Mouse (Mus musculus): ENCODE measurements around the gene Pld2. TPM values are rescaled to one million over a fixed set of nuclear protein-coding genes. Genes with fewer than 3 reads are reported as not detected.
"Not testable (repeated sequence)": the region's sequence is repeated elsewhere in the genome, so short reads cannot be mapped to it uniquely, and the experiment has no call there.

Gene Pld2
- polyA plus RNA-seq, 1 experiment, result 38.7 TPM

DNA sequence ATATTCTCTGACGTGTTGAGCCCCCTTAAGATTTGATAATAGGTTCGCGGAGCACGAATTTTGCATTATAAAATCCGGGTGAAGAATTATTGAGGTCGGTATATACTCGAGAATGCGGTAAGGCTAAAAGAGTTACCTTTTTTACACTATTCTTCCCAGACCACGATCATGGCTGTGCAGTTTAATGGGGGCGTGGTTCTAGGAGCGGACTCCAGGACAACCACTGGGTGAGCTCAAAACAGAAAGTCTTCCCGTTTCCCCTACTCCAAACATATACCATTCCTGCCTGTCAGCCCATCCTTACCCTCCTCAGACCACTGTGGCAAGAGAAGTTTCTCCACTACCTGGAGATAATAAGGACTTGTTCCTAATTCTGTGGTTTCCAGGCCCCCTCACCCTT, 14.1 kb upstream of the Pld2 start:
- no peak for DNase-seq (ENCODE audit: low spot score)

DNA sequence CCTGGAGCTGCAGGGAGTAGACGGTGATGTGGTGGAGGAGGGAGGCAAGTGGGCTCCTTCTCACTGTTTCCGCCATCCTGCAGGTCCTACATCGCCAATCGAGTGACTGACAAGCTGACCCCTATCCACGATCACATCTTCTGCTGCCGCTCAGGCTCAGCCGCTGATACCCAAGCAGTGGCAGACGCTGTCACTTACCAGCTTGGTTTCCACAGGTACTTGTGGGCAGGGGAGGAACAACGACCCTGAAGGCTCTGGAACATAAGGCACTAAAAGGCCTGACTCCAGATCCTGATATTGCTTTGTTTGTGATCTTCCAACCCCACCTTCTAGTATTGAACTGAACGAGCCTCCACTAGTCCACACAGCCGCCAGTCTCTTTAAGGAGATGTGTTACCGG, 13.7 kb upstream of the Pld2 start:
- no peak for DNase-seq (ENCODE audit: low spot score)

DNA sequence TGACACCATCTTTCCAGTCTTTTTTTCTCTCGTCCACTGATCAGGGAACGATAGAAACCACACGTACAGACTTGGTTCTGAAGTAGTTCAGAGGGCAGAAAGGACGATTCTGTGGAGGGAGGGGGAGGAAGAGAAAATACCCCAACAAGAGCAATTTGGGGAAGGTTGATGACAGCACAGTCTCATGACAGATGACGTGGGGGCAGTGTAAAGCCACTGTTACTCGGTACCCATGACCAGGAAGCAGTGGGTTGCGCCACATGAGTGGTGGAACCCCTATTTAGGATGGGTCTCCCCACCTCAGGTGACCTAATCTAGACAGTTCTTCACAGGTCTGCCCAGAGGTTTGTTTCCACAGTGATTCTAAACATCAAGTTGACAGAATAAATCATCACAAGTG, 11.3 kb upstream of the Pld2 start:
- DNase-seq (ENCODE audit: low spot score), result no peak

DNA sequence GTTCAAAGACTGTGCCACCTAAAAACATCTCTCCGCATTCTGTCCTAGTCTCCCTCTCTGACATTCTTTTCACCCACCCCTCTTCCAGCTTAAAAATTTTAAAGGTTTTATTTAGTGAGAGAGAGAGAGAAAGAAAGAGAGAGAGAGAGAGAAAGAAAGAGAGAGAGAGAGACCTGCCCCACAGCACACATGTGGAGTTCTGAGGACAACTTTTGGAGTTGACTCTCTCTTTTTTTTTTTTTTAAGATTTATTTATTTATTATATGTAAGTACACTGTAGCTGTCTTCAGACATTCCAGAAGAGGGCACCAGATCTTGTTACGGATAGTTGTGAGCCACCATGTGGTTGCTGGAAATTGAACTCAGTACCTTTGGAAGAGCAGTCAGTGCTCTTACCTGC, 8.8 kb upstream of the Pld2 start:
- not testable (repeated sequence) for DNase-seq (ENCODE audit: low spot score)

DNA sequence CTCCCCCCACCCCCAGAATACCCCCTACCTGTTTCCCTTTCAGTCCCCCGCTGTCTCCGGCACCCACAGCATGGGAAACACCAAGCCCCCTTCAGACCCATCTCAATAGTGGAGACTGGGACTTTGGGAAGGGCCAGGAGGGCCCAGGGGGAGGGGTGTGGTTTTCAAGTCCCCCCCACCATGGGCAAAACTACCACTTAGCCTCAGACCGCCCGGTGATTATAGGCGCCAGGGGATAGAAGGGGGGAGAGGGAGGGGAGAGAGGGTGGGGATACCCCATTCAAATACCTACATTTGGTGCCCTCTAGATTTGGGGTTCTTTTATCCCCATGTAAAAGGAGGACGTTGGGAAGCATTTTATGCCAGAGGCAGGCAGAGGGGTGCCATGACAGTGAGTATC, 7.0 kb upstream of the Pld2 start, which contains the start of gene Gm40193:
Gm40193 (minus strand) TSS at position 101 of the 400 bp plus-strand sequence.
- no peak for DNase-seq (ENCODE audit: low spot score)

DNA sequence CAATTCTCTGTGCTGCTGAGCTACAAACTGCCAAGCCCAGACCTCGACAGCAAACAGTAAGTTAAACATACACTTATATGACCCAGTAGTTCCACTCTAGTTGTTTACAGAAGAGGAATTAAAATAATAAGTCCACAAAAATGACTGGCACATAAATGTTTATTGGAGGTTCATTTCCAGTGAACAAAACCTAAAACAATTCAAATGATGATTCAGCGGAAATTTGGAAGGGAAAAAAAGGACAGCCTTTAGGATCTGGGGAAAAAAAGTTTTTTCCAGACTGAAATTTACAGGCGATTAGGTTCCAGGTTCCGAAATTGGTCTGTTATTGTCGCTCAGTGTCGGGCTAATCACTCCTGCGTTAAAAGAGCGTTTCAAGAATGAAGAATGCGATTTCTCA, 441 bp upstream of the Pld2 start:
- no peak for DNase-seq (ENCODE audit: low spot score)

DNA sequence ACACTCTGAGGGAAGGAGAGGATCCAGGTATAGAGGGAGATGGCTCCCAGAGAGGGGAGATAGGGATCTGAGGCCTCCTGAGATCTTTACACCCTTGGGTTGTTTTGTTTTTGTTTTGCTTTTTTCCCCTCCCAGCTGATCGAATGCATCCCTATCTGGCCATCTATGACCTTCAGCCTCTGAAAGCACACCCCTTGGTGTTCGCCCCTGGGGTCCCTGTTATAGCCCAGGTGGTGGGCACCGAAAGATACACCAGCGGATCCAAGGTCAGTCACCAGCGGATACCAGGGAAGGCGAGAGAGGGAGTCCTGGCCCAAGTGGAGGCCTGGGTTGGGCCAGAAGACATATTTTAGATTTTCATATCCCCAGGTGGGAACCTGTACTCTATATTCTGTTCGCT, 1.1 kb downstream of the Pld2 start:
- no peak for DNase-seq (ENCODE audit: low spot score)

DNA sequence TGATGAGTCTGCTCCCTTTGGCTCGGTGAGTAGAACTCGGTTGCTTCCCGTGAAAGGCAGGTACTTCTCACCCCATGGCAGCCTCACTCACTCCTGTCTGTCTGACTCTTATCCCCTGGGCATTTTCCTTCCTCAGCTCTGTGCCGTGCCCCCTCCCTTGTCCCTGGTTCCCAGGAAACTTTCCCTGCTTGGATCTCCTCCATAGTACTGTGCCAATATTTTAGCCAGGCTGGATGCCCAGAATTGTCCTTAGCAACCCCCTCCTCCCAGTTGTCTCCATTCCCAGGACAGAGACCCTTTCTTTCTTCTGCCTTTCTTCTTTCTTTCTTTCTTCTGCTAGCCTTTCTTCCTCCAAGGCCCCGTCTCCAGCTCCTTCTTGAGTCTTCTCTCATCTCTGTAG, 1.6 kb downstream of the Pld2 start:
- DNase-seq (ENCODE audit: low spot score), result no peak

DNA sequence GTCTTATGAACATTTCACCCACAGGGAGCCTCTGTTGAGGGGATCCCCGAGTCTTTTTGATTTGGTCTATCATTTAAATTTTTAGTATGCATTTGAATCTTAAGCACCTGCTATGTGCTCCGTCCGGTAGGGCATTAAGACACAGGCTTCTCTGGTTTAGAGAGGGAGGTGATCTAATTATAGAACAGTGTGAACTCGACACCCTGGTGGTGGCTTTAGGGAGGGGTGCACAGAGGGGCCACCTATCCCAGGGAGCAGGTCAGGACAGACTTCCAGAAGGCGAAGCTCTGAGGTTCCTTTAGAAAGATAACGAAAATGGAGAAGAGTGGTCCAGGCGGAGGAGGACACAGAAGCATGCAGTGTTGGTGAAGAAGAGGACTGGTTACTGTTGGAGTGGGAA, 4.6 kb downstream of the Pld2 start:
- DNase-seq (ENCODE audit: low spot score), result no peak

DNA sequence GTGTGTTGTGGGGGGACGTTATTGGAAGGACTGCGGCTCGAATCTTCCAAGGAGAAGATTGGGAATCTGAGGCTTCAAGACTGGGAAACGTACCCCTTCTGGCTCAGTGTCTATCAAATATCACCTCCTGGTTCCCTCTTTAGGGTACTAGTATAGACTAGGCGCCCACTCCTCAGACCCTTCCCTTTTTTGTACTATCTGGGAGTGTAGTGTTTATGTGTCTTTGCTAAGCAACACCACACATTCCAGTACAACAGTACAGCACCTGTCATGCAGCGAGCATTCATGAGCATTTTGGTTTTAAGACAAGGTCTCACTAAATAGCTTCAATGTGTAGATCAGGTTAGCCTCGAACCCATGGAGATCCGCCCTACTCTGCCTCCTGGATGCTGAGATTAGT, 11.7 kb downstream of the Pld2 start:
- no peak for DNase-seq (ENCODE audit: low spot score)

DNA sequence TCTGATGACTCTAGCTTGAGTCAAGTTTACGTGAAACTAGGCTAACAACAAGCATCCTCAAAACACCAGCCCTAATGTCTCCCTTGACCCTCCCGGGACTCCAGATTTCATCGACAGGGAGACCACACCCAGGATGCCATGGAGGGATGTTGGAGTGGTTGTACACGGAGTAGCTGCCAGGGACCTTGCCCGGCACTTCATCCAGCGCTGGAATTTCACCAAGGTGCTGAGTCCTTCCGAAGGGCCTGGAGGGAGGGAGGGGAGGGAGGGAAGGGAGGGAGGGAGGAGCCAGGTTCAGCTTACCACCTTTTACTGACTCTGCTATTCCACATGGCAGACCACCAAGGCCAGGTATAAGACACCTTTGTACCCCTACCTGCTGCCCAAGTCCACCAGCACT, 14.1 kb downstream of the Pld2 start:
- DNase-seq (ENCODE audit: low spot score), result no peak

DNA sequence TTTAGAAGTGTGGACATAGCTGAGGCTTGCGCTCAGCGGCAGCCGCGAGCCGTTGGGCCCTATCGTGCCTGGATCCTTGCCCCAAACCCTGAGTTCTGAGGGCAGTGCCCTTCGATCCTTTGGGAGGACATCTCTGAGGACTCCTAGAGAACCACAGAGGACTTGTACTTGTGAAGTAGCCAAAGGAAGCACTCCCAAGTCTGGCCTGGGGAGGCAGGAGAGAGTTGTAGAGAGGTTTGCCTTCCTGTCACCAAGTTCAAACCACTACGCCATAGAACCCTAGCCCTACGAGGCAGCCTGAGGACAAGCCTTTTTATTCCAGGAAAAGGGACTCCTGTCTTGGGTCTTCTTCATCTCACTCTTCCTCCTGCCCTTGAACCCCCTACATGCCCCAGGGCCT, 17.7 kb downstream of the Pld2 start:
- DNase-seq (ENCODE audit: low spot score), result no peak

DNA sequence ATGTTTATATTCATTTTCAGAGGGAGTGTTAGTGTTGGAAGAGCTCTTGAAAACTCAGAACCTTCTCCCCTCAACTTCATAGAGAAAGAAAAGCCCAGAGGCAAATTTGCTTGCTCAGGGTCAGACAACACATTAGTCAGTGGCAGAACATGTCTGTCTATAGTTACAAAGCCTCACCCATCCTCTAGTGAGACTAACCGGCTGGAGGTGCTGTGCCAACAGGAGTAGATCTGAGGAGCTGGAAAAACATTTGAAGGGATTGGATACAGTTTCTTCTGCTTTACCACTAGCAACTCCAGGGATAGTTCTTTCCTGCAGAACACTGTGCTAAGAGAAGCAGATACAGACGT, 22.0 kb downstream of the Pld2 start:
- DNase-seq (ENCODE audit: low spot score), result no peak

DNA sequence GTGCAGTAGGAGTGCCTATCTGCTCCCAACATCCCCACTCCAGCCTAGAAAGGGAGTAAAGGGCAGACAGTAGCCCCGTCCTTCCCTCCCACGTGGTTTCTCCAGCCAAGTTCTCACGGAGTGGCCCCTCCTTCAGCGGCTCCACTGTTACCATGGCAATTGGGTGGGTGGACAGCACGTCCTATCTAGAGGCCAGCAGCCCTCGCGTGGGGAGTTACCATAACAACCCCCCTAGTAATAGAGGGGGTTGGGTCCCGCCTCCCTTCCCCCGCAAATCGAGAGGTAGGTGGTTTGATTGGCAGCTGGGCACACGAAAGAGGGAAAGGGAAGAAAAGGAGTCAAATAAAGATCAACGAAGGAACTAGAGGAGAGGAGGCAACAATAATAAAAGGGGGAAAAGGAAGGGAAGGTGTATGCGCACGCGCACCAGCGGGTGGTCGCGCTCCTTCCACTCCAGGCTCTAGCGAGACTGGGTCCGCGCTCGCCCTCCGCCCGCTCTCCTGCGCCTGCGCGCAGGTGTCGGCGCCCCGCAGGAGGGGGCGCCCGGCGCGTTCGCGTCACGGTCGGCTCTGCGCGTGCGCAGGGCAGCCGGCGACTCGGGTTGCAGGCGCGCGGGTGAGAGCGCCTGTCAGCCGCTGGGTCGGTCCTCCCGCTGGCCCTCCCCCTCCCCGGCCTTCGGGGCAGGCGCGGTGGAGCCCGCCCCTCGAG, 22.6 kb downstream of the Pld2 start, which contains the start of gene Mink1:
Mink1 (plus strand) TSS at position 595 of the 708 bp plus-strand sequence.
- peak; percentile 83 for DNase-seq (ENCODE audit: low spot score)

DNA sequence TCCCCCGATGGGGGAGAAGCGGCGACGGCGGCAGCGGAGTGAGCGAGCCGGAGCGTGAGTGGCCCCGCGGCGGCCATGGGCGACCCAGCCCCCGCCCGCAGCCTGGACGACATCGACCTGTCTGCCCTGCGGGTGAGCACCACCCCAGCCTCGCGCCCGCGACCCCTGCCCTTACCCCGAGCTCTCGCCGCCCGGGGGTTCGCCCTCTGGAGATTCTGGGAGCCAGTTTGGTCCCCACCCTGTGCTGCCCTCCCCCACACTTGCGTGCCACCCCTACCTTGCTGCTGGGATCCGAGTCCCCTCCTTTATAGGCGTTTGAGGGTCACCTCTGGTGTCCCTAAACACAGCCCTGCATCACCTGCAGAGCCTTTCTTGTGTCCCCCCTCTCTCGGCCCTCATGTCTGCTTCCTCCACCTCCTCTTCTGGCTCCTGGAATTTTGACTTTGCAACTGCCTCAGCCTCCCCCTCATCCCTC, 23.2 kb downstream of the Pld2 start:
- DNase-seq (ENCODE audit: low spot score), result no peak

DNA sequence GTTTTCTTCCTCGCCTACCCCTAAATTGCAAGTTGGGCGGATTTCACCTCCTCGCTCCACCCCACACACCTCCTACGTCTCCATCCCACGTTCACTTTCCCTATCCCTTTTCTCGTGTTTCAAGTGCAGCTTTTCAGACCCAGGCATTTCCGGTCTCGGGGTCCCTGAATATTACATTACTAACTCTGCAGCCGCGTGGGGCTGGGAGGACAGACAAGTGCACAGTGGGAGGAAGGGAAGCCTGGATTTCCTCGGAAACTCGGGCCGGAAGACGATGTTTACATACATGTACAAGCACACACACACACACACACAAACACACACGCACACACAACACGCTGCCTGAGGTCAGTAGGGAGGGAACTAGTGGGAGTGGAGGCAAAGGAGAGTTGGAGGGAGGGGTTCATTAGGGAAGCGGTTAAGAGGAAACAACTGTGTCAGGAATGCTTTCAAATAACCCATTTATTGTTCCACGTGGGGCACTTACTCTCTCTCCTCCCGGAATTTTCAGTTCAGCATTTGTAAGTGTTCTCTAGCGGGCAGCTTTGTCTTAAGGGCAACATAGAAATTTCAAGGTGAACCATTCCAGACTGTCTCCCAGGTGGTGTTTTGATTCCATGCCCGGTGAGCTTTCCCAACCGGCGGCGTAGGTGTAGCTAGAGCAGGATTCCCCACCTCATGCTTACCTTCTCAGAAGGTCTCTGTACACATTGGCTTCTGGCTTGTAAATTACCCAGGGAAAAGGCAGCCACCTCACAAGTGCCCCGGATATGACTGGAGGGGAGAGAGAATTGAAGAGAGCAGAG, 23.8 kb downstream of the Pld2 start:
- DNase-seq (ENCODE audit: low spot score), result no peak

DNA sequence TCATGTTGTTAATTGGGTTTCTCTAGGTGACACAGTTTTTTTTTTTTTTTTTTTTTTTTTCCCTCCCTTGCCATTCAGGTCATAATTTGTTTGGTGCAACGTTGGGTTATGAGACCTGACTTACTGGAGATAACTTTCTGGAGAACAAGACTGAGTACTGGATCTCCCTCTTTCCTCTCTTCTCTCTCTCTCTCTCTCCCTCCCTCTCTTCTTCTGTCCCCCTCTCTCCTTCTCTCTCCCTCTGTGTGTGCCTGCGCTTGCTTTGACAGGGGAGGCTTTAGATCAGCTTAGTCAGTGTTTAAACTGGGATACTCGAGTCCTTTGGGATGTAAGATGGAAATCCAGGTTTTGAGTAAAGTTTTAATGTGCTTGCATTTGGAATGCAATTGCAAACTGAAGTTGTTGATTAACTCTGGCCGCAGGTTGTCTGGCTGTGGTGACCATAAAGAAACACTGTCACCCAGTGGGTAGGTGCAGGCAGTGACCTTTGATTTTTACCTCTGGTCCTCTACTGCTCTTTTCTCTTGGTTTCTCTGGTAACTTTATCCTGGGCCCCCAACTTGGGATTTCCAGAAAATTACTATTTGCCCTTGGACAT, 24.5 kb downstream of the Pld2 start:
- DNase-seq (ENCODE audit: low spot score), result no peak

DNA sequence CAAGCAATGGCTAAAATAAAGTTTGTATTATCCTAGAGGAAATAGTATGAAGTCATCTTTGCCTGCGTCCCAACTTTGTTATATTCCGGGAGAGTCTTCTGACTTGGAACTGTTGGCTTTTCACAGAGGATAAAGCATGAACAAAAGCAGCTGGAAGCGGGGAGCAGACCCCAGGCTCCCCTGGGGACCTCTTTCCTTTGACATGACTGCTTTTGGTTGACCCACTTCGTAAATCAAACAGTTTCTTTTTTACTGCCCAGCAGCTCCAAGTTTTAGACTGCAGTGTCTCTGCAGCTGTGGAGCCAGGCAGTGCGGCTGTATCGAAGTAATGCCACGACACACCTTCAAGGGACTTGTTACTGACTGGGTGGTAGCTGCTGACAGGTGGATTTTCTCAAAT, 26.7 kb downstream of the Pld2 start:
- DNase-seq (ENCODE audit: low spot score), result no peak

DNA sequence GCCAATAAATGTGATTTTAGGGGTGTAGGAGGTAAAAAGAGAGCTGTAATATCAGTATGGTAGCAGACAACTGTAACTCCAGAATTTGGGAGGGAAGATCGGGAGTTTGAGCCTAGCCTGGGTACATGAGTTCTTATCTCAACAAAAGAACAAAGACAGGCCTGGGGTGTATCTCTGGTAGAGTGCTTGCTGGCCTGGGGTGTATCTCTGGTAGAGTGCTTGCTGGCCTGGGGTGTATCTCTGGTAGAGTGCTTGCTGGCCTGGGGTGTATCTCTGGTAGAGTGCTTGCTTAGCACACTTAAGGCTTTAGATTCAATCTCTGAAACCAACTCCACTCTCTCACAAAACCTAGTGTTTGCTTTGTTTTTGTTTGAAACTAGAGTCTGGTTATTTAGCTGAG, 30.8 kb downstream of the Pld2 start:
- DNase-seq (ENCODE audit: low spot score), result not testable (repeated sequence)

DNA sequence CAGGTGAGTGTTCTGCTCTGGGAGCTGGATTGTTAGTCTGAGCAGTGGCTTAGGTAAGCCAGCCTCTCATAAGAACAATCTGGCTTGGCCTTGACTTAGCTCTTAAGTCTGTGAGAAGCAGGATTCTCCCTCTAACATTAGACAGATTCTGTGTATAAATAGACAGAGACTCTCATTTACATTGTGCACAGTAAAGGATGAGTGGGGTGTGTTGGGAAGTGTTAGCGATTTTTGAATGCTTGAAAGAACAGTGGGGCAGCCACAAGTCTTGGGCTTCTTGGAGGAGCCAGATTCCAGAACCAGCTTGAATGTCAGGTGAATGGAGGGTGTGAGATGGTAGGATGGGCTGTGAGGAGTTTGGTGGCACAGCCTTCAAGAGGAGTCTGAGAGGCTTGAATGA, 31.8 kb downstream of the Pld2 start:
- no peak for DNase-seq (ENCODE audit: low spot score)

DNA sequence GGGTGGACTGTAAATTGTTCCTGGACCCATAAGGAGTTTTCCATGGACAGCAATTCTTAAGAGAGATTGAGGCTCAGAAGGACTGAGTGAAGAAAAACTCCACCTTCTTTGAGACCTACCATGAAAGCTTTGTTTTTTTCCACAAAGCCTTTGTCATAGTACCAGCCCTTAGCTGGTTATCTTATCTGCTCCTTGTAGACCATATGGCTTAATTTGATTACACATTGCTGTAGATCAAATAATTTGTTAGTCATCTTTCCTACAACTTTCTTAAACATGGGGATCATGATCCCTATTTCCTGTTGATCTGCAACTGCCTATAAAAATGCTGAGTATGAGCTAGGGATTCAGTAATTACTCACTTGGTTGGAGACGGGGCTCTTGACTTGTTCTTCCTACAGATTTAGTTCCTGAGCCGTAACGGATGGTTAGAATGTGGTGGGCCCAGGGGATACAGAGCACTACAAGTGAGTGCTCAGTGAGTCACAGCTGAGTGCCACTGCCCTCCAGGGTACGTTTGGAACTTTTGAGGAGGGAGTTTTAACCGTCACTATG, 32.6 kb downstream of the Pld2 start:
- DNase-seq (ENCODE audit: low spot score), result no peak

DNA sequence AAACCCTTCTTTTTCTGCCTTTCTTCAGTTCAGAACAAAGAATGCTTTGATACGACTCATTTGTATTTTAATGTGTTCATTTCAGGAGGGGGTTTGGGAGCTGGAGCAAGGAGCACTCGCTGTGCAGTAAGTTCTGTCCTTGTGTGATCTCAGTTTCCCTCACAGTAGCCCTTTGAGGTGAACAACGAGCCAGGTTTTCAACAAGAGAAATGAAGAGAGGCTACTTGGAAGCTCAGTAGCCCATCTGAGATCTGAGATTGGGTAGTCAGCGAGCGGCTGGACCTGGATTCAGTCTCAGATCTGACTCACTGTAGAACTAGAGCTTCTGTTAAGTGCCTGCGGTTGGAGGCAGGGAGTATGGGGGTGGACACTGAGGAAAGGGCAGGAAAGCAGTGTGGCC, 34.0 kb downstream of the Pld2 start:
- no peak for DNase-seq (ENCODE audit: low spot score)

DNA sequence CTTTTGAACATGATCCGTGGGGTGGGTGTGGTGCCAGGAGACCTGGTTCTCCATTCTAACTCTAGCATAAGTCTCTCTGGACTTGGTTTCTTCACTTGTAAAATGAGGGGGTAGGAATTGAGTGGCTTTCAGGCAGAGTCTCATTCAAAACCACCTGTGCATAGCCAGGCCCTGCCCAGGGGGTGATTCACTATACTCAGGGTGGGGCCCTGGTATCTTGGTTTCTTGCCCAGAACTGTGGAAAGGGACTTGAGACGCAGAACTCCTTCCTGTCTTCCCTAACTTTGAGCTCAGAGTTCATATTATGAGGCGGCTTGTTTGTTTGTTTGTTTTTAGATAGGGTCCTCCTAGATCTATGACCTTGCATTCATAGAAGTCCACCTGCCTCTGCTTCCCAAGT, 37.3 kb downstream of the Pld2 start:
- no peak for DNase-seq (ENCODE audit: low spot score)

All from urinary bladder, adult 2 months (tissue).